Mouse (Mus musculus) kidney, adult 2 months (tissue): Measurements from ENCODE around the gene Gm21983. TPM values are rescaled to one million over a fixed set of nuclear protein-coding genes. Genes with fewer than 3 reads are reported as not detected.

Experiments used
- DNase-seq: peaks from one replicate; pipeline ENCODE4 v3.0.0; 2021
- H3K27ac ChIP-seq: fragments of 200-500 bp; 2 replicates; pipeline ENCODE4 v1.5.1; 2012; ENCODE audit warnings: low read depth, low read length, control low read depth, inconsistent platforms; ENCODE audit not compliant: insufficient read depth
- H3K27me3 ChIP-seq: fragments of 200-500 bp; replicated peaks from 2 replicates; pipeline ENCODE4 v1.6.1; 2012; ENCODE audit warnings: mild to moderate bottlenecking, moderate library complexity, low read length, inconsistent platforms; ENCODE audit not compliant: control insufficient read depth, insufficient read depth
- H3K36me3 ChIP-seq: fragments of 200-500 bp; 2 replicates; pipeline ENCODE4 v1.6.1; 2012; ENCODE audit warnings: mild to moderate bottlenecking, moderate library complexity, low read length, inconsistent platforms; ENCODE audit not compliant: control insufficient read depth, insufficient read depth
- H3K4me1 ChIP-seq: fragments of 200-500 bp; 2 replicates; pipeline ENCODE4 v1.6.1; 2011; ENCODE audit warnings: low read length; ENCODE audit not compliant: control insufficient read depth, insufficient read depth
- H3K4me3 ChIP-seq: fragments of 200-500 bp; 2 replicates; pipeline ENCODE4 v1.5.1; 2011; ENCODE audit warnings: mild to moderate bottlenecking, low read depth, low read length, control low read depth; ENCODE audit not compliant: insufficient read depth
- CTCF ChIP-seq: fragments of 200-500 bp; conservative IDR thresholded peaks from 2 replicates; pipeline ENCODE4 v1.5.1; 2011; ENCODE audit warnings: low read depth, mild to moderate bottlenecking, control low read depth, low read length, moderate library complexity, mixed read lengths; ENCODE audit not compliant: insufficient read depth, insufficient read length
- POLR2A ChIP-seq: fragments of 200-500 bp; IDR thresholded peaks from one replicate; pipeline ENCODE4 v1.6.1; 2011; ENCODE audit warnings: low read depth, low read length, control low read depth
- WGBS: fragments of 180-500 bp; shearing (Covaris S2); methylation state at CpG from one replicate; pipeline ENCODE4 v1.1.7; 2018; 5-methylcytosine and 5-hydroxymethylcytosine counted together
- polyA plus RNA-seq: library from polyadenylated mRNA; depleted of rRNA; stranded (reverse); fragments of >200 nt; gene quantifications from 2 replicates; pipeline ENCODE4 v1.2.3, GENCODE M21; 2012

Gm21983 gene
- polyA plus RNA-seq, 1 experiment = not detected

DNA sequence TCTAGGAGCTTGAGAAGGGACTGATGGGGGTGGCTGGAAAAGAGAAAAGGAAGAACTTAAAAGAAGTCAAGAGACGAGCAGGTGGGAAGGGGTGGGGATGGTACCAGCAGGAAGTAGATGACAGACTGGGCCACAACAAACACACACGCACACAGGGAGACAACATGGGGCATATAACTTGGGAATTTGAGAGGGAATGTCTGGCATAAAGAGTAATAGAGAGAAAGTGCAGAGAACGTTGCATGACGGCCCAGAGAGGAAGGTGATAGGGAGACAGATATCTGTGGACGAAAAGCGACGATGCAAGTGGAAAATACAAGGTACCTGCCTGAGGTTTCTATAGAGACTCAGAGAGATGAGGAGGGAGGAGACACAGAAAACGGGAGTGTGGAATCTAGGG is 15.2 kb downstream of the Gm21983 start:
- no peak for DNase-seq
- TF ChIP-seq POLR2A (no peak), CTCF (no peak)
- H3K4me3 ChIP-seq = peak overlapping the region; percentile 93
- peak overlapping the region; percentile 97 for H3K27ac ChIP-seq
- no peaks in the 10 kb centered on the region for H3K27me3 ChIP-seq
- WGBS = 0% methylated on average over 8 of the region's 8 CpGs
- peaks cover 39% of the 10 kb centered on the region for H3K4me1 ChIP-seq
- H3K36me3 ChIP-seq = no peaks in the 10 kb centered on the region; the same call in 1 of the 2 replicates

DNA sequence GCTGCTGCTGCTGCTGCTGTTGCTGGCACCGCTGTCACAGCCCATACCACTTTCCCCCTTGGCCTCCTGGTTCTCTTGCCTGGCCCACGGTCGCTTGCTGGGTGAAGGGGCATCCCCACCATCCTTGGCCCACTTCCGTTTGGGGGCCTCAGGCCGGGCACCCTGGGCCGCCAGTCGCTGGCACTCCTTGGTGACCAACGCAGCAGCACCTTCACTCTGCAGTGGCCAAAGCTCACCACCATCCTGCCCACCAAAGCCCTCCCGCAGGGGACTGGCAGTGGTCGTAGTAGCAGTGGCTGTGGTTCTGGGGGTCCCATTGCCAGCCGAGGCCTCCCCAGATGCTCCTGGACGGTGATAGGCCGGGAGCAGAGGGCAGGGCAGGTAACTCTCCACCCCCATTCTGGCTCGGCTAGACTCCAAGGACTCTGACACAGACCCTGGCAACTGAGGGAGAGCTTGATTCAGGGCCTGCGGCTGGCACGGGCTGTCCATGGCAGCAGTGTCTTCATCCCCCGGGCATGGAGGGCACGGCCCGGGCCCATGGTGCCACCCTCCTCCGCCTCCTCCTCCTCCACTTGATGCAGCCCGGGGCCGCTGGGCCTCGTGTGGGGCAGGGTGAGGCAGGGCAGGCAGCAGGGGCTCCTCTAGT is 15.8 kb downstream of the Gm21983 start:
- peaks cover 43% of the 10 kb centered on the region for H3K4me1 ChIP-seq
- DNase-seq = peak; percentile 67
- no peaks in the 10 kb centered on the region; the same call in 1 of the 2 replicates for H3K36me3 ChIP-seq
- H3K27ac ChIP-seq = peak overlapping the region; percentile 97
- peak overlapping the region; percentile 93 for H3K4me3 ChIP-seq
- no peaks in the 10 kb centered on the region for H3K27me3 ChIP-seq
- TF ChIP-seq CTCF (no peak), POLR2A (no peak)
- 39% methylated on average over 23 of the region's 23 CpGs for WGBS

DNA sequence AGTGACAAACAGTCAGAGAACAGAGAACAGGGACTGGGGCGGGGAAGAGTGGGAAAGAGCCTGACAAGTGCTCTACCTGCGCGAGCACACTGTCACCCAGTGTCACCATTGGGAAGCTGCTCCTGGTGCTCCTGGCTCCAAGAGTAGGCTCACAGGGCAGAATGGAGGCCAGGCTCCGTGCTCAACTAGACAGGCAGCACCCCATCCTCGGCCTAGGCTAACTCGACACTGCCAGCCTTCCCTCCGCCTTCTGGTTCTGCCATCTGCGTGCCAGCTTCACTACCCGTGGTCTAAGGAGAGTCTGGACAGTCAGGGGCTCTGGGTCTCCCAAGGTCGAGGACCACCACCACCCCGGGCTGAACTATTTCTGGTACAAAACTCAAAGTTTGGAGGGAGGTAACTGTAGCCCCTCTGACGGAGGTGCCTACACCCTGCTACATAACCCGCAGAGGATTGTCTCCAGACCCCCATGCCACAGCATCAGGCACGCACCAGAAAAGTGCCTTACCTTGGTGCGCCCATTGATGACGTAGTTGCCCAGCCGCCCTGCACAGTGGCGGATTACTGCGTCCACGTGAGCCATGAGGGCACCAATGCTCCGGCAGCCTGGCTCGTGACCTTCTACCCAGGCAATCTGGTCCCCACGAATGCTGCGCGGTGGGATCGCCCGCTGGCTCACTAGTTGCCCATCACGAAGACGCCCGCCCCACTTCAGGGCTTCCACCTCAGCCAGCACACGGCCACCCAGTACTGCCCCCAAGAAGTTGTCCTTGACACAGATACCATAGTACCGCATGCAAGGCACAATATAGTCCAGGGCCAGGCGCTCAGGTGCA is 16.6 kb downstream of the Gm21983 start:
- WGBS = 77% methylated on average over 33 of the region's 33 CpGs
- Histone ChIP-seq H3K27ac (peak overlapping the region; percentile 39), H3K4me1 (peaks cover 44% of the 10 kb centered on the region), H3K36me3 (no peaks in the 10 kb centered on the region; the same call in 1 of the 2 replicates), H3K27me3 (no peaks in the 10 kb centered on the region), H3K4me3 (peak overlapping the region; percentile 9; the same call in 1 of the 2 replicates)
- peak; percentile 42 for DNase-seq
- TF ChIP-seq POLR2A (no peak), CTCF (no peak)

DNA sequence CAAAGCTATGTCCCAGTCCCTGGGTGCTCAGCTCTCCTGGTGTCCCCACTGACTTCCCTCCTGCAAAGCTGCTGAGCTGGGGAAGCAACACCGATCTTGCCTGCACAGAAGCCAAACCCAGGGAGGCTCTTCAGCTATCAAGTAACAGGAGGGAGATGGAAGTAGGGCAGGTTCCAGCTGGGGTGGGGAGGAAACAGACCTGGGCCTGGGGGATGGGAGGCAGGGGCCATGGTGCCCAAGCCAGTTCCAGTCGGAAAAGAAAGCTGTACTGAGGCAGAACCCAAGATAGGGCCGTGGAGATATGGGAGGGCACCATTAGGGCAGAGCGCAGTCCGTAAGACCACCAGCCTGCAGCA is 17.5 kb downstream of the Gm21983 start:
- 46% methylated on average over 5 of the region's 5 CpGs for WGBS
- Histone ChIP-seq H3K27me3 (no peaks in the 10 kb centered on the region), H3K36me3 (no peaks in the 10 kb centered on the region; the same call in 1 of the 2 replicates), H3K27ac (no peak overlapping the region), H3K4me3 (no peak overlapping the region), H3K4me1 (peaks cover 42% of the 10 kb centered on the region)
- DNase-seq = no peak
- TF ChIP-seq POLR2A (no peak), CTCF (no peak)

DNA sequence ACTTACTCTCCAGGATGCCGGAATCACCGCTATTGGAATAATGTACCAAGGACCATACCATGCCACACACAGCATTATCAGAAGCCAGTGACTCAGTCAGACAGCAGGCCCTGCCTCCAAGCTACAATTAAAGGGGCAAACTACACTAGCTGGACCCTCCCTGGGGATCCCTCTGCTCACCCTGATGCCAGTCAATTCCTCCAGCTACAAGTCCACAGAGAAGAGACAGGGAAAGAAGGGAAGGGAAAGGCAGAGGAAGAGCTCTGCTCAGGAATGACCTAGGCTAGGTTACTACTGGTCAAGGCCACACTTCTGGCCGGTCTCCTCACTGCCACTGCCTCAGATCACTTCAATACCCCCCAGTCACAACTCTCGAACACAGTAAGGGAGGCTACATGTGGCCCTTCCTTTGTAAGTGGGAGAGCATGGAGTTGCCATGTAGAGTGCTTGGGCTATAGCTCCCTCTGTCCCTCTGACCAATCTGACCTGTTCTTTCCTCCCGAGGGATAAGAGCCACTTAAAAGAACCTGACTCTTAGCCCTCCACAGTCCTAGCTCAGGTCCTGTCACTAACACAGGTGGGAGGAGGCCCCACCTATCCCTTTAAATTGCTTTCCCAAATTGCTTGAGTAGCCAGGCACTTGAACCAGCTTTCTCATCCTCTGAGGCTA is 18.0 kb downstream of the Gm21983 start:
- 61% methylated on average over 5 of the region's 5 CpGs for WGBS

DNA sequence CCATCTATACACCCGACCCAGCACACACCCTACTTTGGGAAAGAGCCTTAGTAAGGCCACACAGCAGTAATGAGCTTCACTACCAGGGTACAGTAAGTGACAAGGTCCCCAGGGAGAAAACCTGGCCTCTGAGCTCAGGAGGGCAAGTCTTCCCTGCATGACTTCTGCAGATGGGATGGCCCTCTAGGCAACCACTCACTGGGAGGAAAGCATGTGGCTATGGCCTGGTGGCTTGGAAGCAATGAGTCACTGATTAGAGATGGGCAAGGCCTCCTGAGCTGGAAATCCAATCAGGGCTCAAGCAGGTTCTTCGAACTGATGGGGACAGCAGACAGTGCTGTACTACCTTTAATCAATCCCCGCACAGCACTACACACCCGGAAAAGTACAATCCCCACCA is 19.1 kb downstream of the Gm21983 start:
- no peak for TF ChIP-seq POLR2A
- TF ChIP-seq CTCF = no peak
- peak; percentile 26 for DNase-seq
- Histone ChIP-seq H3K27ac (no peak overlapping the region), H3K27me3 (no peaks in the 10 kb centered on the region), H3K4me3 (no peak overlapping the region), H3K4me1 (peaks cover 31% of the 10 kb centered on the region), H3K36me3 (no peaks in the 10 kb centered on the region; the same call in 1 of the 2 replicates)
- WGBS = 64% methylated on average over 4 of the region's 4 CpGs

More for the DNA sequence above, 18.0 kb downstream of the Gm21983 start:
- Histone ChIP-seq H3K36me3 (no peaks in the 10 kb centered on the region; the same call in 1 of the 2 replicates), H3K4me3 (no peak overlapping the region), H3K4me1 (peaks cover 37% of the 10 kb centered on the region), H3K27me3 (no peaks in the 10 kb centered on the region), H3K27ac (no peak overlapping the region)
- no peak for DNase-seq
- TF ChIP-seq POLR2A = no peak
- TF ChIP-seq CTCF = no peak

DNA sequence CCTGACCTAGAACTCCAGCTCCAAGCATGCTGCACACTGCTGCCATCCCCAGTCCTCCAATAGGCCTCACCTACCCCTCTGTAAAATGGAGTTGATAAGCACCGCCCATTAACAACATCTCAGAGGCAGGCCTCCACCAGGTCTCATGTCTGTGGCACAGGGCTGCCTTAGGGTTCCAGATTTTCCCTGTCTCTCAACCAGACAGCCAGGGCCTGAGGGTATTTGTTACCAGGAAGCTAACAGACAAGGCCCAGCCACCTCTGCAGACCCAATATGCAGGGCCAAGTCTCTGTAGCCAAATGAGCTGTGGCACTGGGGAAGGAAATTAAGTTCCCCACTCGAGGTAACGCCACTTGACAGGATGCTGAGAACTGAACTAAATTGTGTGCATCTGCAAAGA is 20.0 kb downstream of the Gm21983 start:
- Histone ChIP-seq H3K27me3 (no peaks in the 10 kb centered on the region), H3K4me1 (peaks cover 31% of the 10 kb centered on the region), H3K36me3 (no peaks in the 10 kb centered on the region; the same call in 1 of the 2 replicates), H3K27ac (no peak overlapping the region), H3K4me3 (no peak overlapping the region)
- WGBS = 78% methylated on average over 3 of the region's 3 CpGs
- DNase-seq = no peak
- no peak for TF ChIP-seq POLR2A
